Mouse (Mus musculus): Measurements from ENCODE around the gene Gm11756. TPM values are rescaled to one million over a fixed set of nuclear protein-coding genes. Genes with fewer than 3 reads are reported as not detected.
"Not testable (repeated sequence)": the region's sequence is repeated elsewhere in the genome, so short reads cannot be mapped to it uniquely, and the experiment has no call there.

Gene Gm11756
- polyA plus RNA-seq (2015; fragmentation: Nextera tagmentation; extraction: Ambion mirVana) = not detected in 2 replicates

GRCm38 (mm10) chr4:73920660-73921059, at the start of gene Gm11756:
TSS of gene Gm11756 (minus strand) at chr4:73920760.
- not testable (repeated sequence) for DNase-seq (ENCODE audit: low spot score)

GRCm38 (mm10) chr4:73950375-73950896, 29.9 kb upstream of the Gm11756 start, which contains the start of gene 2310002L09Rik:
TSS of gene 2310002L09Rik (minus strand) at chr4:73950846.
- no peak for DNase-seq (ENCODE audit: low spot score)

GRCm38 (mm10) chr4:73905853-73906252, 14.7 kb downstream of the Gm11756 start, which contains the start of gene Gm13871:
TSS of gene Gm13871 (minus strand) at chr4:73905953.
- DNase-seq (ENCODE audit: low spot score) = not testable (repeated sequence)

GRCm38 (mm10) chr4:73891012-73891411, 29.5 kb downstream of the Gm11756 start, which contains the start of gene Gm11757:
TSS of gene Gm11757 (minus strand) at chr4:73891112.
- not testable (repeated sequence) for DNase-seq (ENCODE audit: low spot score)

- not testable (repeated sequence) for DNase-seq (ENCODE audit: low spot score)
These were observed 44.4 kb downstream of the Gm11756 start, which contains the start of gene Gm11758 for GRCm38 (mm10) chr4:73876166-73876565. TSS of gene Gm11758 (minus strand) at chr4:73876266.

Other genes starting within 250 kb of the Gm11756 start
- gene Gm428, start 237.2 kb downstream of the Gm11756 start, polyA plus RNA-seq (2015; fragmentation: Nextera tagmentation; extraction: Ambion mirVana) = not detected in 2 replicates
- 2.2 TPM in 2 replicates for gene Rasef, start 129.8 kb downstream of the Gm11756 start, polyA plus RNA-seq (2015; fragmentation: Nextera tagmentation; extraction: Ambion mirVana)
- not detected in 2 replicates for gene Gm11758, start 44.5 kb downstream of the Gm11756 start, polyA plus RNA-seq (2015; fragmentation: Nextera tagmentation; extraction: Ambion mirVana)
- not detected in 2 replicates for gene Gm11757, start 29.6 kb downstream of the Gm11756 start, polyA plus RNA-seq (2015; fragmentation: Nextera tagmentation; extraction: Ambion mirVana)
- gene Gm13871, start 14.8 kb downstream of the Gm11756 start, polyA plus RNA-seq (2015; fragmentation: Nextera tagmentation; extraction: Ambion mirVana) = not detected in 2 replicates
- 0.12 and 0.24 TPM in 2 replicates for gene 2310002L09Rik, start 30.1 kb upstream of the Gm11756 start, polyA plus RNA-seq (2015; fragmentation: Nextera tagmentation; extraction: Ambion mirVana)
- gene Frmd3, start 92.7 kb upstream of the Gm11756 start, polyA plus RNA-seq (2015; fragmentation: Nextera tagmentation; extraction: Ambion mirVana) = 0.15 and 0.25 TPM in 2 replicates